Mouse (Mus musculus) lung, embryonic 16.5 days (tissue): ENCODE measurements around the gene Patj. TPM values are rescaled to one million over a fixed set of nuclear protein-coding genes. Genes with fewer than 3 reads are reported as not detected.
"Not testable (repeated sequence)": the region's sequence is repeated elsewhere in the genome, so short reads cannot be mapped to it uniquely, and the experiment has no call there.

Experiments
- ATAC-seq: fragments of 200-750 bp; cut with Nextera tagmentation; 2 replicates; pipeline ENCODE4 v1.8.0; 2017; ENCODE audit warnings: low read depth, mild to moderate bottlenecking, moderate library complexity
- H3K27ac ChIP-seq: fragments of 300-500 bp; sonication (generic); 2 replicates; pipeline ENCODE4 v1.5.1; 2014; ENCODE audit warnings: mild to moderate bottlenecking, control low read depth, low read length
- H3K27me3 ChIP-seq: fragments of 300-500 bp; sonication (generic); 2 replicates; pipeline ENCODE4 v1.6.1; 2014; ENCODE audit warnings: low read depth, low read length, mixed read lengths; ENCODE audit not compliant: control insufficient read depth, insufficient read depth
- H3K36me3 ChIP-seq: fragments of 300-500 bp; sonication (generic); 2 replicates; pipeline ENCODE4 v1.6.1; 2014; ENCODE audit warnings: low read length; ENCODE audit not compliant: control insufficient read depth, insufficient read depth
- H3K4me1 ChIP-seq: fragments of 300-500 bp; sonication (generic); replicated peaks from 2 replicates; pipeline ENCODE4 v1.6.1; 2014; ENCODE audit warnings: low read length, mixed read lengths; ENCODE audit not compliant: control insufficient read depth, insufficient read depth
- H3K4me2 ChIP-seq: fragments of 300-500 bp; sonication (generic); 2 replicates; pipeline ENCODE4 v1.6.1; 2014; ENCODE audit warnings: low read depth, low read length, control low read depth
- H3K4me3 ChIP-seq: fragments of 300-500 bp; sonication (generic); 2 replicates; pipeline ENCODE4 v1.5.1; 2014; ENCODE audit warnings: mild to moderate bottlenecking, low read length, control low read depth
- H3K9ac ChIP-seq: fragments of 300-500 bp; sonication (generic); 2 replicates; pipeline ENCODE4 v1.6.1; 2014; ENCODE audit warnings: low read length, control low read depth
- H3K9me3 ChIP-seq: fragments of 300-500 bp; sonication (generic); 2 replicates; pipeline ENCODE4 v1.6.1; 2016; ENCODE audit warnings: low read length; ENCODE audit not compliant: control insufficient read depth
- WGBS: fragments of 180-500 bp; shearing (Covaris S2); extraction: QIAGEN DNeasy Blood & Tissue Kit; methylation state at CpG from one replicate; pipeline ENCODE4 v1.1.7; 2014; 5-methylcytosine and 5-hydroxymethylcytosine counted together
- polyA plus RNA-seq: library from polyadenylated mRNA; unstranded; fragments of >200 nt; fragmentation: Nextera tagmentation; extraction: Ambion mirVana; gene quantifications from 2 replicates; pipeline ENCODE4 v1.2.1, GENCODE M21; 2015

Patj gene
- polyA plus RNA-seq, 1 experiment from 2014 or later, result 21.2 TPM

GRCm38 (mm10) chr4:98710891-98711290 is 315.3 kb downstream of the Patj start:
- Histone ChIP-seq H3K4me2 (no peak overlapping the region), H3K27ac (no peak overlapping the region), H3K9me3 (no peaks in the 10 kb centered on the region), H3K4me3 (no peak overlapping the region), H3K27me3 (no peaks in the 10 kb centered on the region), H3K36me3 (no peaks in the 10 kb centered on the region), H3K9ac (no peak overlapping the region), H3K4me1 (no peaks in the 10 kb centered on the region)
- ATAC-seq, result no peak
- 89% methylated on average over 8 of the region's 8 CpGs for WGBS

GRCm38 (mm10) chr4:98717735-98718546 is 322.4 kb downstream of the Patj start:
- no peak overlapping the region for H3K27ac ChIP-seq
- no peak overlapping the region for H3K4me2 ChIP-seq
- no peak overlapping the region for H3K9ac ChIP-seq
- no peaks in the 10 kb centered on the region for H3K36me3 ChIP-seq
- no peak overlapping the region for H3K4me3 ChIP-seq
- WGBS, result 80% methylated on average over 17 of the region's 17 CpGs
- no peaks in the 10 kb centered on the region for H3K27me3 ChIP-seq
- no peaks in the 10 kb centered on the region for H3K4me1 ChIP-seq
- H3K9me3 ChIP-seq, result no peaks in the 10 kb centered on the region
- ATAC-seq, result no peak

- 84% methylated on average over 10 of the region's 10 CpGs for WGBS
- Histone ChIP-seq H3K9ac (no peak overlapping the region), H3K9me3 (no peaks in the 10 kb centered on the region), H3K36me3 (no peaks in the 10 kb centered on the region), H3K4me2 (no peak overlapping the region), H3K27ac (no peak overlapping the region), H3K27me3 (no peaks in the 10 kb centered on the region), H3K4me1 (no peaks in the 10 kb centered on the region), H3K4me3 (no peak overlapping the region)
- ATAC-seq, result no peak
Measured at GRCm38 (mm10) chr4:98718547-98718917, 322.9 kb downstream of the Patj start.

DNA sequence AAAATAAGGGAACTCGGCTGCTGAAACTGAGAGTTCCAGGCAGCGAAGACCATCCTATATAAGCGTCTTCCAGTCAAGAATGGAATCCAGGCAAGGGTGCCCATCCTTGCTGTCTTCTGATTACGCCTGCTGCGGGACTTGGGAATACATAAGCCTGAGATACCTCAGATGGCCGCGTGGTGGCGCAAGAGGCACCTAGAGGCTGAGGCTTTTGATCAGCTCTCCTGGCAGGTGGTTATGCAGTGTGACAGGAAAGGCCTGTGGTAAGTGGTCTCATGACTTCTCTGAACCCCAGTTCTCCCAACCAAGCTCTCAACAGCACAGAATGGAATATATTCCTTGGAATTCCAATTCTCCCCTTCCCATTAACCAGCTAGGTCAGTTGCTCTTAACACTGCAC is 326.9 kb downstream of the Patj start:
- Histone ChIP-seq H3K4me2 (no peak overlapping the region), H3K27ac (no peak overlapping the region), H3K9ac (no peak overlapping the region), H3K36me3 (no peaks in the 10 kb centered on the region), H3K27me3 (peaks cover 7% of the 10 kb centered on the region), H3K4me1 (peaks cover 8% of the 10 kb centered on the region), H3K9me3 (no peaks in the 10 kb centered on the region), H3K4me3 (no peak overlapping the region)
- 9% methylated on average over 8 of the region's 8 CpGs for WGBS
- ATAC-seq, result peak; percentile 37; the same call in 1 of the 2 replicates

GRCm38 (mm10) chr4:98724682-98725081 is 329.1 kb downstream of the Patj start:
- ATAC-seq, H3K36me3 ChIP-seq, H3K27ac ChIP-seq, H3K9me3 ChIP-seq, H3K9ac ChIP-seq, H3K4me3 ChIP-seq, H3K27me3 ChIP-seq, H3K4me2 ChIP-seq: not testable (repeated sequence)
- H3K4me1 ChIP-seq, result peaks cover 14% of the 10 kb centered on the region
- WGBS, result 75% methylated on average over 1 of the region's 1 CpGs

DNA sequence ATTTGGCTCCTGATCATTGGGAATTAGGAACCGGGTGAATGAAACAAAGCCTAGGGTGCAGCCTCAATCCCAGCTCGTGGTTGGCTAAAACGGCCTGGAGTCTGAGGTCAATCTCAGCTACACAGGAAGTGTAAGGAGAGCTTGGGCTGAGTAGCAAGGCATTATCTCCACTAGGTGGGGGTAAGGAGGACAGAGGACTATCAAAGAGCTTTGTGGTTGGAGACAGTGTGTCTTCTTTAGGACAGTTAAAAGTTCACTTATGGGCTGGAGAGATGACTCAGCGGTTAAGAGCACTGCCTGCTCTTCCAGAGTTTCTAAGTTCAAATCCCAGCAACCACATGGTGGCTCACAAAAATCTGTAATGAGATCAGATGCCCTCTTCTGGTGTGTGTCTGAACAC is 329.9 kb downstream of the Patj start:
- no peak overlapping the region for H3K27ac ChIP-seq
- no peak for ATAC-seq
- peaks cover 14% of the 10 kb centered on the region for H3K4me1 ChIP-seq
- H3K36me3 ChIP-seq, result no peaks in the 10 kb centered on the region
- H3K4me3 ChIP-seq, result no peak overlapping the region
- H3K4me2 ChIP-seq, result no peak overlapping the region
- 36% methylated on average over 4 of the region's 4 CpGs for WGBS
- H3K27me3 ChIP-seq, result peaks cover 10% of the 10 kb centered on the region
- H3K9me3 ChIP-seq, result no peaks in the 10 kb centered on the region
- H3K9ac ChIP-seq, result no peak overlapping the region

DNA sequence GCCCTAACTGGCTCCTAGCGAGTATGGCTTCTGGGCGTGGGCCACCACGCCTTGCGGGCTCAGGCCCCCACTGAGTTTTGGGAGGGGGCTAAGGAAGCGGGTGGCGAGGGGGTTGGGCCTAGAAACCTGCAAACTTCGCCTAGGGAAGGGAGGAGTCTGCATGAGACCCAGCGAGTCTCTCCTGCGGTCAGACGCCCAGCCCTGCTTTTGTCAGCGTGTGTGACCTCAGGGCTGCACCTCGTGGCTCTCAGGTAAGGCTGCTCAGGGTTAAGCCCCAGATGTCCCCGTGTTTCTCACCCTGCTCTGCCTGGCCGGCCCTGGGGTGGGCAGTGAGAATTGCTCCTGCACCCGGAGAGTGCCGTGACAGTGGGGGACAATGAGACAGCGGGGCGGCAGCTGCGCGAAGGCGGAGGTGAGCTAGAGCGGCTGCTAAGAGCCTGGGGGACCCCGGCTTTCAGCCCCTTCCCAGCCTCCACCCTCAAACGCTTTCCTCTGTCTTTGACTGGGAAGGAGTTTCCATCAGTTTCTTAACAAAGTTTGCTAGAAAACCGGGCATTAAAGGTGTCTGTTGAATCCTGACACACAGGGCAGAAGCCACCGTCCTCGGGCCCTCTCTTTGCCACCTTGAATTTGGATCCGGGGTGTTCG is 331.1 kb downstream of the Patj start, which contains the start of gene L1td1:
TSS of gene L1td1 (plus strand) at position 145 of the 648 bp plus-strand sequence.
- no peak within 1 kb of the TSS for H3K27ac ChIP-seq
- peak within 1 kb of the TSS; percentile 62 for H3K9ac ChIP-seq
- peaks cover 10% of the 10 kb centered on the region for H3K27me3 ChIP-seq
- peak within 1 kb of the TSS; percentile 39 for H3K4me3 ChIP-seq
- peak; percentile 56 for ATAC-seq
- 11% methylated on average over 29 of the region's 29 CpGs for WGBS
- H3K36me3 ChIP-seq, result no peaks in the 10 kb centered on the region
- peak within 1 kb of the TSS; percentile 64 for H3K4me2 ChIP-seq
- peaks cover 14% of the 10 kb centered on the region for H3K4me1 ChIP-seq
- H3K9me3 ChIP-seq, result no peaks in the 10 kb centered on the region

GRCm38 (mm10) chr4:98727295-98727958 is 331.8 kb downstream of the Patj start:
- Histone ChIP-seq H3K4me1 (peaks cover 14% of the 10 kb centered on the region), H3K27ac (no peak overlapping the region), H3K36me3 (no peaks in the 10 kb centered on the region), H3K27me3 (peaks cover 10% of the 10 kb centered on the region), H3K9ac (peak overlapping the region; percentile 62; the same call in 1 of the 2 replicates), H3K4me2 (peak overlapping the region; percentile 64), H3K9me3 (no peaks in the 10 kb centered on the region), H3K4me3 (peak overlapping the region; percentile 39)
- ATAC-seq, result 0 out of 2 replicates have a peak, but pooled peaks have one; percentile 34
- 5% methylated on average over 21 of the region's 21 CpGs for WGBS

GRCm38 (mm10) chr4:98727959-98728347 is 332.4 kb downstream of the Patj start:
- ATAC-seq, result no peak
- Histone ChIP-seq H3K27me3 (peaks cover 10% of the 10 kb centered on the region), H3K4me1 (peaks cover 14% of the 10 kb centered on the region), H3K9me3 (no peaks in the 10 kb centered on the region), H3K9ac (no peak overlapping the region), H3K4me2 (peak overlapping the region; percentile 64), H3K36me3 (no peaks in the 10 kb centered on the region), H3K27ac (no peak overlapping the region), H3K4me3 (peak overlapping the region; percentile 39)
- WGBS, result 2% methylated on average over 10 of the region's 10 CpGs
